Mouse (Mus musculus): ENCODE results near the gene A4gnt. TPM values are rescaled to one million over a fixed set of nuclear protein-coding genes. Genes with fewer than 3 reads are reported as not detected.

A4gnt gene
- 1.2 and 2.0 TPM in 2 replicates for polyA plus RNA-seq (2015; fragmentation: Nextera tagmentation; extraction: Ambion mirVana)

GRCm38 (mm10) chr9:99612202-99612601, at the start of gene A4gnt:
A4gnt (plus strand) TSS chr9:99612502.
- Histone ChIP-seq H3K4me2 (ENCODE audit: low read length) (no peak within 1 kb of the TSS), H3K36me3 (ENCODE audit: insufficient read depth, low read length) (no peaks in the 10 kb centered on the region), H3K9me3 (replicated peaks; ENCODE audit: low read length) (no peaks in the 10 kb centered on the region), H3K4me3 (replicated peaks; ENCODE audit: low read depth, low read length) (no peak within 1 kb of the TSS), H3K4me1 (replicated peaks; ENCODE audit: insufficient read depth, low read length) (no peaks in the 10 kb centered on the region), H3K9ac (ENCODE audit: low read depth, low read length) (no peak within 1 kb of the TSS), H3K27ac (no peak within 1 kb of the TSS), H3K27me3 (ENCODE audit: insufficient read depth, low read length) (no peaks in the 10 kb centered on the region)
- WGBS = 49% methylated on average over 2 of the region's 2 CpGs
- ATAC-seq (replicated peaks; ENCODE audit: low FRiP score, low read depth) (no peak), DNase-seq (ENCODE audit: low spot score) (no peak)
- no peak for TF ChIP-seq CTCF (IDR thresholded peaks at IDR 0.05; ENCODE audit: low read depth)

DNA sequence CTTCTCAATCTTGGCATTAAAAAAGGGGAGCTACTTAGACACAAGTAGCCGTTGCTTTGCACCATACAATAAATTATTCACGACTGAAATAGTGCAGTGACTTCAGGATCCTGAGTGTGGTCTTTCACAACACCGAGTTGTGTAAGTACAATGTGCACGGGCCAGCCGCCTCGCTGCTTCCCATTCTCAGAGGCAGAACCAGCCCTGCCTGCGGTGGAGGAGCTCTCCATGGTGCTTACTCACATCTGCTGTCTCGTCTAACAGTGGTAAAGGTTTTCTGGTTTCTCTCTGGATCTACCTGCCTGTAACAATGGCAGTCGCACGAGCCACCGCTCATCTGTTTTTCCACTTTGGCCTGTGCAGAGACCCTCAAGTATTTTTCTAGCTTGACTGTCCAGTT, 48.6 kb upstream of the A4gnt start:
- Histone ChIP-seq H3K27me3 (ENCODE audit: insufficient read depth, low read length) (no peaks in the 10 kb centered on the region), H3K4me3 (replicated peaks; ENCODE audit: low read depth, low read length) (no peak overlapping the region), H3K4me2 (ENCODE audit: low read length) (no peak overlapping the region), H3K36me3 (ENCODE audit: insufficient read depth, low read length) (no peaks in the 10 kb centered on the region), H3K9me3 (replicated peaks; ENCODE audit: low read length) (no peaks in the 10 kb centered on the region), H3K9ac (ENCODE audit: low read depth, low read length) (no peak overlapping the region), H3K4me1 (replicated peaks; ENCODE audit: insufficient read depth, low read length) (no peaks in the 10 kb centered on the region; the same call in none of the 2 replicates), H3K27ac (no peak overlapping the region)
- DNase-seq (ENCODE audit: low spot score) = peak; percentile 77
- ATAC-seq (replicated peaks; ENCODE audit: low FRiP score, low read depth) = no peak
- no peak for TF ChIP-seq CTCF (IDR thresholded peaks at IDR 0.05; ENCODE audit: low read depth)
- 16% methylated on average over 11 of the region's 11 CpGs for WGBS

DNA sequence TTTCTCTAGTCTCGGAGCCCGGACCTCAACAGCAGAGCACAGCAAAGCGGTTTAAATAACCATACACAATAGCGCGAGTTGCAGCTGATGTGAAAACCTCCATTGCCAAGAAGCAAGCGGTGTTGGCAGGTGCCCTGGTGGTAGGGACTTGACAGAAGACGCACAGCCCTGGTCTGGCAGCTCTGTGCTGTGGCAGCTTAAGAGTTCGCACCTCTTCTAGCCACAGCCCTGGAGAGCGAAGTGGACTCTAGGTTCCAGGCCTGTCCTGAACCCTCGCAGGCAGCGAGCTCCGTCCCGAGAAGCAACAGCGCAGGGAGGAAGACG, 44.3 kb upstream of the A4gnt start:
- WGBS = 2% methylated on average over 15 of the region's 15 CpGs
- no peaks in the 10 kb centered on the region; the same call in none of the 2 replicates for H3K4me1 ChIP-seq (replicated peaks; ENCODE audit: insufficient read depth, low read length)
- no peak for TF ChIP-seq CTCF (IDR thresholded peaks at IDR 0.05; ENCODE audit: low read depth)
- no peak for ATAC-seq (replicated peaks; ENCODE audit: low FRiP score, low read depth)
- no peaks in the 10 kb centered on the region for H3K9me3 ChIP-seq (replicated peaks; ENCODE audit: low read length)
- peak overlapping the region; percentile 97 for H3K27ac ChIP-seq
- DNase-seq (ENCODE audit: low spot score) = no peak
- H3K4me3 ChIP-seq (replicated peaks; ENCODE audit: low read depth, low read length) = peak overlapping the region; percentile 96
- H3K27me3 ChIP-seq (ENCODE audit: insufficient read depth, low read length) = no peaks in the 10 kb centered on the region
- no peaks in the 10 kb centered on the region for H3K36me3 ChIP-seq (ENCODE audit: insufficient read depth, low read length)
- H3K4me2 ChIP-seq (ENCODE audit: low read length) = peak overlapping the region; percentile 91
- H3K9ac ChIP-seq (ENCODE audit: low read depth, low read length) = peak overlapping the region; percentile 91

DNA sequence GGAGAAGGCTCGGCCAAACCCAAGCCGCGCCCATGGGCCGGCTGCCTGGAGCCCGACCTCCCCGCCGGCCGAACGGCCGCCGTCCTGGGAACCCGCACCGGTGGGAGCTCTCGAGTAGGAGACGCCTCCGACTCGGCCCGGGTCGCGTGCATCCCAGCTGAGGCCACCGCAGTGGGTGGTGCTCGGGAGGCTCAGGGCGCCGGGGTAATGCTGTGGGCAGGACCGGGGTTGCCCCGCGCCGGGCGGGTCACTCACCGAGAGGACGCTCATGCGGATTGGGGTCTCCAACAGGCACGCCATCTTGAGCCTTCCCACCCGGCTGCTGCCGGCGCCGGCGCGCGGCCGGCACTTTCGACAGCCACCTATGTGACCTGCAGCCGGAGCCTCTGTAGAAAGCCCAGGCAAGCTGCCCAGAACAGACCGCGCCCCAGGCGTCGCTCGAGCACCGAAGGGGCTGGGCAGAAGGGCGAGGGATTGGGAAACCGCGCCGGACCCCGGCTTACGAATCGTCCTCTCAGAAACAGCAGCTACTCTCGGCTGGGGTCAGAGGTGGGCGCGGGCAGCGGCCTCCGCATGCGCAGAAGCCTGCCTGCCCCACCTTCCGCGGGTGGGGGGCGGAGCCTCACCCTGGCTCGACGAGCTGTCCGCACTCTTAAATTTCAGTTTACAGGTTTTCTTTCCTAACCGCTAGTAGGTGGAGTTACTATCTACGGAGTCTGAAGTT, 43.8 kb upstream of the A4gnt start, which contains the start of gene Armc8:
TSS of gene Armc8 (minus strand) at position 553 of the 724 bp plus-strand sequence.
- no peak for TF ChIP-seq CTCF (IDR thresholded peaks at IDR 0.05; ENCODE audit: low read depth)
- Histone ChIP-seq H3K36me3 (ENCODE audit: insufficient read depth, low read length) (no peaks in the 10 kb centered on the region), H3K4me2 (ENCODE audit: low read length) (peak within 1 kb of the TSS; percentile 91), H3K27me3 (ENCODE audit: insufficient read depth, low read length) (no peaks in the 10 kb centered on the region), H3K27ac (peak within 1 kb of the TSS; percentile 97), H3K4me3 (replicated peaks; ENCODE audit: low read depth, low read length) (peak within 1 kb of the TSS; percentile 96), H3K9me3 (replicated peaks; ENCODE audit: low read length) (no peaks in the 10 kb centered on the region), H3K9ac (ENCODE audit: low read depth, low read length) (peak within 1 kb of the TSS; percentile 91), H3K4me1 (replicated peaks; ENCODE audit: insufficient read depth, low read length) (no peaks in the 10 kb centered on the region; the same call in none of the 2 replicates)
- ATAC-seq (replicated peaks; ENCODE audit: low FRiP score, low read depth) (peak; percentile 95), DNase-seq (ENCODE audit: low spot score) (peak; percentile 95)
- WGBS = under 1% methylated on average over 68 of the region's 70 CpGs

DNA sequence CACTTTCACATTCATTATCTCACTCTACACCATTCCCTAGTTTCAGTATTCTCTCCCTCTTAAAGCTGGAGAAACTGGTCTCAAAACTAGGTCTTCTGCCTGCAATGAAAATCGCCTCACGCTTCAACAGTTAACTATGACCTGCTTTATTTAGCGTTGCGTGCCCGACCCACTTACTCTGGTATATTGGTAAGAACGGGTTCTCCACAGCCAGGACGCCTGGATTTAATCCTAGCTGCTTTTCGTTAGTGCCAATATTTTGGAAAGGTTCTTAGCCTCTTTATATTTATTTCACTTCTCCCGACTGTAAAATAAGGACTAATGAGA, 43.3 kb upstream of the A4gnt start:
- peak overlapping the region; percentile 91 for H3K9ac ChIP-seq (ENCODE audit: low read depth, low read length)
- ATAC-seq (replicated peaks; ENCODE audit: low FRiP score, low read depth) (no peak), DNase-seq (ENCODE audit: low spot score) (no peak)
- H3K4me3 ChIP-seq (replicated peaks; ENCODE audit: low read depth, low read length) = peak overlapping the region; percentile 96
- H3K4me2 ChIP-seq (ENCODE audit: low read length) = peak overlapping the region; percentile 91
- TF ChIP-seq CTCF (IDR thresholded peaks at IDR 0.05; ENCODE audit: low read depth) = no peak
- no peaks in the 10 kb centered on the region; the same call in none of the 2 replicates for H3K4me1 ChIP-seq (replicated peaks; ENCODE audit: insufficient read depth, low read length)
- no peaks in the 10 kb centered on the region for H3K36me3 ChIP-seq (ENCODE audit: insufficient read depth, low read length)
- peak overlapping the region; percentile 97 for H3K27ac ChIP-seq
- H3K27me3 ChIP-seq (ENCODE audit: insufficient read depth, low read length) = no peaks in the 10 kb centered on the region
- under 1% methylated on average over 9 of the region's 9 CpGs for WGBS
- H3K9me3 ChIP-seq (replicated peaks; ENCODE audit: low read length) = no peaks in the 10 kb centered on the region

DNA sequence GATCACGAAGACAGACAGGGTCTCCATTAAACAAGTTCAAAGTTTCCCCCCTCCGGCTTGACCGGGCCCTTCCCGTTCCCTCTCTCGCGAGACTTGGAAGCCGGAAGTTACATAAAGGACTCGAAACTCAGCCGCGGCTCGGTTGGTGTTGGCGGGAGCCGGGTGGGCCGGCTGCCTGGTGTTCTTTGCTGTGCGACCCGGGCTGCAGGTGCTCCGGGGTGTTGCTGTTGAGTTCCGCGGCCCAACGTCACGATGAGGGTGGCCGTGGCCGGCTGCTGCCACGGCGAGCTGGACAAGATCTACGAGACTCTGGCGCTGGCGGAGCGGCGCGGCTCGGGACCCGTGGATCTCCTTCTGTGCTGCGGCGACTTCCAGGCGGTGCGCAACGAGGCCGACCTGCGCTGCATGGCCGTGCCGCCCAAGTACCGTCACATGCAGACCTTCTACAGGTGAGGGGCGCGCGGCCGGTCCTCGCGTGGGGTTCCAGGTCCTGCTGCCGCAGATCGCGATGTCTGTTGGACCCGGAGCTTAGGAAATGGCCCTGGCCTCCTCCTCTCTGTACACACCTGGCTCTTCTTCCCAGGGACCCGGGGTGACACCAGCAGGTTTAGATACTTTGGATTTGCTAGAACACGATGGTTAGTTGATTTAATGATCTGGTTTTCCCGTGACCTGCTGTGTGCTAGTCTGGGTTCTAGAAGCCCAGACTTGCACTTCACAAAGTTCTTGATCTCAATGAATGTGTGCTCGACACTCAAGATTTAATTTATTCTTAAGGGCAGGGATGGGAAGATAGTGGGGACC, 36.4 kb upstream of the A4gnt start, which contains the start of gene Dbr1:
TSS of gene Dbr1 (plus strand) at position 123 of the 804 bp plus-strand sequence.
- ATAC-seq (replicated peaks; ENCODE audit: low FRiP score, low read depth) (peak; percentile 95), DNase-seq (ENCODE audit: low spot score) (peak; percentile 96)
- Histone ChIP-seq H3K9me3 (replicated peaks; ENCODE audit: low read length) (no peaks in the 10 kb centered on the region), H3K4me3 (replicated peaks; ENCODE audit: low read depth, low read length) (peak within 1 kb of the TSS; percentile 92), H3K27me3 (ENCODE audit: insufficient read depth, low read length) (no peaks in the 10 kb centered on the region), H3K4me2 (ENCODE audit: low read length) (peak within 1 kb of the TSS; percentile 86), H3K4me1 (replicated peaks; ENCODE audit: insufficient read depth, low read length) (peaks cover 3% of the 10 kb centered on the region; the same call in 1 of the 2 replicates), H3K36me3 (ENCODE audit: insufficient read depth, low read length) (no peaks in the 10 kb centered on the region), H3K27ac (peak within 1 kb of the TSS; percentile 88), H3K9ac (ENCODE audit: low read depth, low read length) (peak within 1 kb of the TSS; percentile 92)
- TF ChIP-seq CTCF (IDR thresholded peaks at IDR 0.05; ENCODE audit: low read depth) = no peak
- WGBS = under 1% methylated on average over 56 of the region's 57 CpGs

All from kidney, postnatal 0 days (tissue).